Mouse (Mus musculus): Measurements from ENCODE around the gene Dnah3. TPM values are rescaled to one million over a fixed set of nuclear protein-coding genes. Genes with fewer than 3 reads are reported as not detected.

Dnah3 gene
- polyA plus RNA-seq, 1 experiment: 0.48 TPM

GRCm38 (mm10) chr7:119892742-119893141 is 202.3 kb downstream of the Dnah3 start:
- Histone ChIP-seq H3K4me1 (ENCODE audit: control insufficient read depth, insufficient read depth, insufficient read length, low read length) (peaks cover 5% of the 10 kb centered on the region), H3K4me3 (ENCODE audit: insufficient read depth, low read depth, low read length) (no peak overlapping the region), H3K27ac (replicated peaks; ENCODE audit: low read depth, low read length) (peak overlapping the region; percentile 58)

- Histone ChIP-seq H3K4me1 (ENCODE audit: control insufficient read depth, insufficient read depth, insufficient read length, low read length) (peaks cover 5% of the 10 kb centered on the region), H3K4me3 (ENCODE audit: insufficient read depth, low read depth, low read length) (no peak overlapping the region), H3K27ac (replicated peaks; ENCODE audit: low read depth, low read length) (peak overlapping the region; percentile 58)
Observed at GRCm38 (mm10) chr7:119892198-119892597, 202.9 kb downstream of the Dnah3 start.

- no peak overlapping the region for H3K4me3 ChIP-seq (ENCODE audit: insufficient read depth, low read depth, low read length)
- peaks cover 3% of the 10 kb centered on the region for H3K4me1 ChIP-seq (ENCODE audit: control insufficient read depth, insufficient read depth, insufficient read length, low read length)
- no peak overlapping the region for H3K27ac ChIP-seq (replicated peaks; ENCODE audit: low read depth, low read length)
Observed at GRCm38 (mm10) chr7:119887887-119888286, 207.2 kb downstream of the Dnah3 start.

GRCm38 (mm10) chr7:119881229-119881628 is 213.9 kb downstream of the Dnah3 start:
- H3K27ac ChIP-seq (replicated peaks; ENCODE audit: low read depth, low read length): peak overlapping the region; percentile 64; the same call in 1 of the 2 replicates
- H3K4me3 ChIP-seq (ENCODE audit: insufficient read depth, low read depth, low read length): no peak overlapping the region
- peaks cover 11% of the 10 kb centered on the region for H3K4me1 ChIP-seq (ENCODE audit: control insufficient read depth, insufficient read depth, insufficient read length, low read length)

- Histone ChIP-seq H3K27ac (replicated peaks; ENCODE audit: low read depth, low read length) (peak overlapping the region; percentile 72; the same call in 1 of the 2 replicates), H3K4me1 (ENCODE audit: control insufficient read depth, insufficient read depth, insufficient read length, low read length) (peaks cover 15% of the 10 kb centered on the region), H3K4me3 (ENCODE audit: insufficient read depth, low read depth, low read length) (no peak overlapping the region)
Observed at GRCm38 (mm10) chr7:119880345-119880744, 214.7 kb downstream of the Dnah3 start.

- no peak overlapping the region for H3K4me3 ChIP-seq (ENCODE audit: insufficient read depth, low read depth, low read length)
- peak overlapping the region; percentile 5; the same call in 1 of the 2 replicates for H3K27ac ChIP-seq (replicated peaks; ENCODE audit: low read depth, low read length)
- H3K4me1 ChIP-seq (ENCODE audit: control insufficient read depth, insufficient read depth, insufficient read length, low read length): peaks cover 18% of the 10 kb centered on the region
Observed at GRCm38 (mm10) chr7:119879171-119879570, 215.9 kb downstream of the Dnah3 start.

GRCm38 (mm10) chr7:119875776-119876440 is 219.2 kb downstream of the Dnah3 start:
- H3K27ac ChIP-seq (replicated peaks; ENCODE audit: low read depth, low read length): 0 out of 2 replicates have a peak overlapping the region, but pooled peaks have one; percentile 27
- no peak overlapping the region for H3K4me3 ChIP-seq (ENCODE audit: insufficient read depth, low read depth, low read length)
- H3K4me1 ChIP-seq (ENCODE audit: control insufficient read depth, insufficient read depth, insufficient read length, low read length): peaks cover 18% of the 10 kb centered on the region

GRCm38 (mm10) chr7:119873050-119873449 is 222.0 kb downstream of the Dnah3 start:
- peaks cover 7% of the 10 kb centered on the region for H3K4me1 ChIP-seq (ENCODE audit: control insufficient read depth, insufficient read depth, insufficient read length, low read length)
- no peak overlapping the region for H3K27ac ChIP-seq (replicated peaks; ENCODE audit: low read depth, low read length)
- H3K4me3 ChIP-seq (ENCODE audit: insufficient read depth, low read depth, low read length): no peak overlapping the region

Other genes starting within 250 kb of the Dnah3 start
- gene Lyrm1, start 199.4 kb downstream of the Dnah3 start, polyA plus RNA-seq (2012; ENCODE audit: insufficient read depth, insufficient read length, missing spikeins): 11.7 and 17.5 TPM in 2 replicates
- 18.4 and 21.7 TPM in 2 replicates for gene Dcun1d3, start 199.0 kb downstream of the Dnah3 start, polyA plus RNA-seq (2012; ENCODE audit: insufficient read depth, insufficient read length, missing spikeins)
- gene Tmem159, start 7.1 kb upstream of the Dnah3 start, polyA plus RNA-seq (2012; ENCODE audit: insufficient read depth, insufficient read length, missing spikeins): 10.7 and 14.6 TPM in 2 replicates
- not detected in 2 replicates for gene Zp2, start 50.0 kb upstream of the Dnah3 start, polyA plus RNA-seq (2012; ENCODE audit: insufficient read depth, insufficient read length, missing spikeins)
- gene Anks4b, start 78.6 kb upstream of the Dnah3 start, polyA plus RNA-seq (2012; ENCODE audit: insufficient read depth, insufficient read length, missing spikeins): not detected in 2 replicates
- gene Crym, start 106.8 kb upstream of the Dnah3 start, polyA plus RNA-seq (2012; ENCODE audit: insufficient read depth, insufficient read length, missing spikeins): not detected in 2 replicates
- not detected in 2 replicates for gene Abca14, start 108.7 kb upstream of the Dnah3 start, polyA plus RNA-seq (2012; ENCODE audit: insufficient read depth, insufficient read length, missing spikeins)
- gene Abca15, start 233.4 kb upstream of the Dnah3 start, polyA plus RNA-seq (2012; ENCODE audit: insufficient read depth, insufficient read length, missing spikeins): not detected in 2 replicates

Data from brown adipose tissue, adult 24 weeks (tissue).